Comparison of ENCODE assay signal across 8 mouse cellular contexts in the genomic region with DNA sequence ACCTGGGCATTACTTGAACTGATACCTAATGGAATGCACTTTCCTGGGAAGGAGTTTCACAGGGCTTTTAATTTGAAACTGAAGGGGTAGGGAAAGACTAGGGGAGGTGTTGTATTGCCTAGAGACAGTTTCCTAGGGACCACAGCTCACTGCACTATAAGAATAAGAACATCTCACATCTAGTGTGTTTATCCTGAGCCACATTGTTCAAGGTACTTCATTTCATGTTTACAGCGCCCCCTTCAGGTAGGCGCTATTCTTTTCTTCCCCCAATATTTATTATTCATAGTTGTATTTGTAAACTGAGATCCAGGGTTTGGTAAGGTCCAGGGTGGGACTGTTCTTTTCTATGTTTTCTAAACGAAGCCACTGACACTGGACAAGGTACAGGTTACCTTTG. TPM values are rescaled to one million over a fixed set of nuclear protein-coding genes. Genes with fewer than 3 reads are reported as not detected.
DNase-seq lines count a peak whose midpoint lies in the region; ATAC-seq and TF ChIP-seq lines count a peak whose summit lies in the region.
"Had no signal": no experiment of that assay in that cellular context is flagged by ENCODE, and none has a peak within 500 bp of the region (broad histone marks: within the 10 kb centered on the region; RNA-seq: fewer than 3 reads in every experiment).

No protein-coding gene starts in this region.

- 2% methylated on average over 3 of the region's 3 CpGs for WGBS in kidney, embryonic 16.5 days
- WGBS in forebrain, embryonic 10.5 days, result 11% methylated on average over 3 of the region's 3 CpGs

- H3K4me2 ChIP-seq in kidney, embryonic 16.5 days (replicated peaks; ENCODE audit: low read depth, low read length), result no peak overlapping the region
- H3K4me2 ChIP-seq: neural tube, embryonic 13.5 days had no signal

- peak; percentile 31; the same call in 1 of the 2 replicates for TF ChIP-seq CTCF in G1E (IDR thresholded peaks at IDR 0.05; ENCODE audit: low read depth, low read length)

- H3K27me3 ChIP-seq in kidney, embryonic 16.5 days (ENCODE audit: insufficient read depth, low read length), result no peaks in the 10 kb centered on the region
- peaks cover 18% of the 10 kb centered on the region for H3K27me3 ChIP-seq in G1E (ENCODE audit: insufficient read depth, low read length)
- H3K27me3 ChIP-seq in splenic B cell, adult 2 months (ENCODE audit: control insufficient read depth, insufficient read depth, low read length, poor library complexity, severe bottlenecking), result no peaks in the 10 kb centered on the region
- H3K27me3 ChIP-seq in forebrain, embryonic 10.5 days (ENCODE audit: poor library complexity, severe bottlenecking), result no peaks in the 10 kb centered on the region
- H3K27me3 ChIP-seq: neural tube, embryonic 13.5 days had no signal

- peak; percentile 27 for DNase-seq in kidney, postnatal 10 days
- no peak for DNase-seq in G1E (ENCODE audit: low spot score)
- DNase-seq in splenic B cell, adult 2 months (ENCODE audit: low read depth, low spot score), result peak; percentile 73
- DNase-seq in yolk sac, embryonic 10.5 days (ENCODE audit: low spot score), result no peak
- DNase-seq in forebrain, embryonic 10.5 days (ENCODE audit: extremely low spot score, low spot score), result no peak

- no peaks in the 10 kb centered on the region for H3K36me3 ChIP-seq in kidney, embryonic 16.5 days (ENCODE audit: insufficient read depth, low read length)
- H3K36me3 ChIP-seq in G1E (replicated peaks), result no peaks in the 10 kb centered on the region
- no peaks in the 10 kb centered on the region for H3K36me3 ChIP-seq in splenic B cell, adult 2 months (ENCODE audit: control insufficient read depth, insufficient read depth, low read length, poor library complexity, severe bottlenecking)
- no peaks in the 10 kb centered on the region for H3K36me3 ChIP-seq in forebrain, embryonic 10.5 days (replicated peaks)
- H3K36me3 ChIP-seq: neural tube, embryonic 13.5 days had no signal

- H3K27ac ChIP-seq in kidney, embryonic 16.5 days (ENCODE audit: low read length), result no peak overlapping the region
- H3K27ac ChIP-seq in forebrain, embryonic 10.5 days, result no peak overlapping the region
- H3K27ac ChIP-seq: neural tube, embryonic 13.5 days had no signal

- no peaks in the 10 kb centered on the region for H3K4me1 ChIP-seq in kidney, embryonic 16.5 days (ENCODE audit: insufficient read depth, low read length)
- H3K4me1 ChIP-seq in G1E (ENCODE audit: insufficient read depth, low read depth, low read length), result peaks cover 8% of the 10 kb centered on the region
- H3K4me1 ChIP-seq in forebrain, embryonic 10.5 days, result no peaks in the 10 kb centered on the region
- H3K4me1 ChIP-seq: neural tube, embryonic 13.5 days had no signal

- ATAC-seq in kidney, embryonic 16.5 days (ENCODE audit: low FRiP score, low TSS enrichment), result no peak
- no peak for ATAC-seq in G1E (ENCODE audit: extremely low read depth, insufficient number of reproducible peaks, low FRiP score, poor library complexity, severe bottlenecking)
- peak; percentile 59 to 64 for ATAC-seq in hematopoietic stem cell, adult 5-6 weeks (replicated peaks in 1 of 2; ENCODE audit: insufficient read depth in 1 of 2, low FRiP score in 2 of 2, low TSS enrichment in 1 of 2, low read depth in 1 of 2, poor library complexity in 2 of 2, severe bottlenecking in 2 of 2)

- H3K4me3 ChIP-seq in kidney, embryonic 16.5 days (ENCODE audit: low read length), result no peak overlapping the region
- H3K4me3 ChIP-seq in G1E (ENCODE audit: low read depth, low read length), result no peak overlapping the region
- no peak overlapping the region for H3K4me3 ChIP-seq in forebrain, embryonic 10.5 days
- H3K4me3 ChIP-seq: neural tube, embryonic 13.5 days had no signal

- no peaks in the 10 kb centered on the region for H3K9me3 ChIP-seq in kidney, embryonic 16.5 days (ENCODE audit: low read length)
- no peaks in the 10 kb centered on the region for H3K9me3 ChIP-seq in G1E (replicated peaks)
- H3K9me3 ChIP-seq in forebrain, embryonic 10.5 days, result no peaks in the 10 kb centered on the region
- H3K9me3 ChIP-seq: neural tube, embryonic 13.5 days had no signal

- no peak overlapping the region for H3K9ac ChIP-seq in kidney, embryonic 16.5 days (replicated peaks; ENCODE audit: low read length)
- H3K9ac ChIP-seq: neural tube, embryonic 13.5 days had no signal

RNA-seq across cellular contexts. Expression of a gene that starts 5.8 kb away (rescaled TPM):
- 0.11 and 0.40 TPM in 2 replicates for polyA plus RNA-seq in kidney, embryonic 16.5 days (2015; fragmentation: Nextera tagmentation; extraction: Ambion mirVana)
- total RNA-seq in G1E (2014; fragmentation: Nextera tagmentation) (not detected in 2 replicates), G1E (2017) (0.12 and 0.22 TPM in 2 replicates)
- not detected in 2 replicates for polyA plus RNA-seq in G1E (2012)
- not detected in 2 replicates for total RNA-seq in hematopoietic stem cell, adult 5-6 weeks (2017)
- polyA plus RNA-seq in forebrain, embryonic 10.5 days (2016; fragmentation: Nextera tagmentation; extraction: Ambion mirVana), result not detected in 2 replicates

RNA-seq across cellular contexts. Expression of a gene that starts 6.7 kb away (rescaled TPM):
- 245 TPM in 2 replicates for polyA plus RNA-seq in kidney, embryonic 16.5 days (2015; fragmentation: Nextera tagmentation; extraction: Ambion mirVana)
- total RNA-seq in G1E (2014; fragmentation: Nextera tagmentation), result 324 and 384 TPM in 2 replicates
- 506 and 524 TPM in 2 replicates for total RNA-seq in G1E (2017)
- polyA plus RNA-seq in G1E (2012), result 193 and 221 TPM in 2 replicates
- total RNA-seq in hematopoietic stem cell, adult 5-6 weeks (2017), result 478 and 595 TPM in 2 replicates
- polyA plus RNA-seq in forebrain, embryonic 10.5 days (2016; fragmentation: Nextera tagmentation; extraction: Ambion mirVana), result 415 and 417 TPM in 2 replicates

RNA-seq across cellular contexts. Expression of a gene that starts 14.6 kb away (rescaled TPM):
- 12.4 and 14.4 TPM in 2 replicates for polyA plus RNA-seq in kidney, embryonic 16.5 days (2015; fragmentation: Nextera tagmentation; extraction: Ambion mirVana)
- total RNA-seq in G1E (2014; fragmentation: Nextera tagmentation), result 5.9 and 6.1 TPM in 2 replicates
- total RNA-seq in G1E (2017), result 3.7 and 4.0 TPM in 2 replicates
- 4.1 and 4.6 TPM in 2 replicates for polyA plus RNA-seq in G1E (2012)
- 3.7 and 6.4 TPM in 2 replicates for total RNA-seq in hematopoietic stem cell, adult 5-6 weeks (2017)
- 16.5 and 17.7 TPM in 2 replicates for polyA plus RNA-seq in forebrain, embryonic 10.5 days (2016; fragmentation: Nextera tagmentation; extraction: Ambion mirVana)

RNA-seq across cellular contexts. Expression of a gene that starts 17.6 kb away (rescaled TPM):
- polyA plus RNA-seq in kidney, embryonic 16.5 days (2015; fragmentation: Nextera tagmentation; extraction: Ambion mirVana), result 28.3 and 29.2 TPM in 2 replicates
- total RNA-seq in G1E (2014; fragmentation: Nextera tagmentation) (9.6 and 12.6 TPM in 2 replicates), G1E (2017) (8.7 and 9.0 TPM in 2 replicates)
- polyA plus RNA-seq in G1E (2012), result 99.1 and 126 TPM in 2 replicates
- 5.4 and 6.9 TPM in 2 replicates for total RNA-seq in hematopoietic stem cell, adult 5-6 weeks (2017)
- 29.7 and 30.7 TPM in 2 replicates for polyA plus RNA-seq in forebrain, embryonic 10.5 days (2016; fragmentation: Nextera tagmentation; extraction: Ambion mirVana)

RNA-seq across cellular contexts. Expression of a gene that starts 26.6 kb away (rescaled TPM):
- polyA plus RNA-seq in kidney, embryonic 16.5 days (2015; fragmentation: Nextera tagmentation; extraction: Ambion mirVana), result 10.4 and 12.1 TPM in 2 replicates
- total RNA-seq in G1E (2014; fragmentation: Nextera tagmentation) (3.7 and 5.9 TPM in 2 replicates), G1E (2017) (6.2 and 7.0 TPM in 2 replicates)
- polyA plus RNA-seq in G1E (2012), result 2.4 and 2.7 TPM in 2 replicates
- 6.9 and 10.6 TPM in 2 replicates for total RNA-seq in hematopoietic stem cell, adult 5-6 weeks (2017)
- 10.5 and 11.1 TPM in 2 replicates for polyA plus RNA-seq in forebrain, embryonic 10.5 days (2016; fragmentation: Nextera tagmentation; extraction: Ambion mirVana)

Comparison
In these comparisons a context has a peak if more than half of its experiments do, and no peak if none do; other contexts are left out.
1. DNase-seq: peak in kidney, postnatal 10 days (single experiment) and splenic B cell, adult 2 months (single experiment); none in G1E (single experiment), yolk sac, embryonic 10.5 days (single experiment) and forebrain, embryonic 10.5 days (single experiment).
2. ATAC-seq: peak in hematopoietic stem cell, adult 5-6 weeks (2 of 2); none in kidney, embryonic 16.5 days (single experiment) and G1E (single experiment).